Mouse (Mus musculus) 3134 (cell line): Measurements from ENCODE around the gene Miga1.

ENCODE experiments used
- DNase-seq: peaks from one replicate; pipeline ENCODE4 v3.0.0-alpha.2; 2011; ENCODE audit warnings: low spot score; ENCODE audit not compliant: insufficient read length; ENCODE audit errors: extremely low read depth

Miga1 gene

DNA sequence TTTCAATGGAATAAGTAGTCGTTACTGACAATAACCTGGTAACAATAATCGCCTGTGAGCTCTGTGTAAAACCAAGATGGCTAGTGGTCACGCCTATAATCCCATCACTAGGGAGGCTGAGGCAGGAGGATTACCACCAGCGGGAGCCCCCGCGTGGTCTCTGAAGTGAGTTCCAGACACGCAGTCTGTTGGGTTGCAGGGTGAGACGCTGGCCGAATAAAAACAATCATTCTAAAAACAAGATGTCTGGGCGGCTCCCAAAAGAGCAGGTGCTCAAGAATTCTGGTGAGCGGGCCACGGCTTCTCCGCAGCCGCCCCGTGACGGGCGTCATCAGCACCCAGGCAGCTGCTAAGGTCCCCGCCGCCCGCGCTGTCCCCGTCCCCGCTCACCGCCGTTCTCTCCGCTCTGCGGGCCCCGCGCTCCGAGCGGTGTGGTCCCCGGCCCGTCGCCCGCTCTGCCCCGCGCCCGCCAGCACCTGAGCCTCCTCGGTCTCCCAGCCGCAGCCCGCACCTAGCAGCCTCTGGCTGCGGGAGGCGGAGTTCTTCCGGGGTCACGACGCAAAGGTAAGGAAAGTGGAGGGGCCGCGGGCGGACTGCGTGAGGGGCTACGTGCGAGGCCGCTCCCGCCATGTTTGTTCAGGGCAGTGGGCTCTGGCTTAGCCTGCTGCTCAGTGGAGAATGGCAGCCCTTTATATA is at the start of gene Miga1:
Gene Miga1 (minus strand): TSS at position 546 of the 696 bp plus-strand sequence.
- no peak for DNase-seq

DNA sequence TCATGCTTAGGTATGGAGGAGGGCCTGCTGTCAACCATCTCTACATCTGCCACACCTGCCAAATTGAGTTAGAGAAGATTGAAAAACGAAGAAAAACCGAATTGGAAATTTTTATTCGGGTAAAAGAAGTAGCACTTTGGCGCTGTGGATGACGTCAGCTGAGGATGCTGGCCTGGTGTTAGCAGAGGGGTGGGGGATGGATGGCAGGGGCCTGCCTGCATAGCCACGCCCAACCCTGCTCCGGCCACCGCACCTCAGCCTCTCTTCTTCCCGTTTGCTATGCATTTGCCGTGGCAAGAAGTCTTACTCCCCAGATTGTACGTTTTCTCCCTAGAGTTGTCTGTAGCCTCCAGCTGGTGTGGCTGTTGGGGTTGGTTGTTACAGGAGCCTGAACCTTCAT is 43.9 kb upstream of the Miga1 start:
- DNase-seq = no peak

DNA sequence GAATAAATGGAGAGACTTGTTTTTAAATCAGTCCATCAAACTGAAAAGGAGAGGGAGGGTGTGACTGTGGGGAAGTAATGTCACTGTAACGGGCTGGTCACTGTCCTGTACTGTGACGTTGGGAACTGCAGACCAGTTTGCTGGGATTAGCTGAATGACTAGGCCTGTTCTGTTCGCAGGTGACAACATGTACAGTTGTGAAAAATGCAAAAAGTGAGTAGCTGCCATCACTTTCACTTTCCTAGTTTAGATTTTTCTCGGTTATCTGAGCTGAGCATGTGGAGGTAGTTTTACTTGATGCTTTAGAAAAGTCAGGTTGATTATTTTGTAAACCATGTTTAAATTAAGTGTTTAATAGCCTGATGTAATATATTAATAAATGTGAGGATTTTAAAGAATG is 35.9 kb upstream of the Miga1 start:
- DNase-seq = no peak

DNA sequence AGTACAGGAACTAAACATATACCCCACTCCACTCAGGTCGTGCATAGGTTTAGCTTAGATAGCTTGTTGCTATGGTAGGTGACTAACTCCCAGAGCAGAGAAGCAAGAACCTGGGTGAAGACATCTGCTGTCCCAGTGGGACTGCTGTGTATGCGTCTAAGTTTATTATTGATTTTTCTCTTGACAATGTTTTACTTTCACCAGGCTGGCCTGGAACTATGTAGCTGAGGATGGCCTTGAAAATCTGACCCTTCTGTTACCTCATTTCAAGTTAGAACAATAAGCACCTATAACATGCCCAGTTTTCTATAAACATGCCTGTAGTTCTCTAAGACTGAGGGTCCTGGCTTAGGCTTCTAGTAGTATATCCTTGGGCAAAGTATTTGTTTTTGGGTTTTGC is 24.0 kb upstream of the Miga1 start:
- DNase-seq = no peak

DNA sequence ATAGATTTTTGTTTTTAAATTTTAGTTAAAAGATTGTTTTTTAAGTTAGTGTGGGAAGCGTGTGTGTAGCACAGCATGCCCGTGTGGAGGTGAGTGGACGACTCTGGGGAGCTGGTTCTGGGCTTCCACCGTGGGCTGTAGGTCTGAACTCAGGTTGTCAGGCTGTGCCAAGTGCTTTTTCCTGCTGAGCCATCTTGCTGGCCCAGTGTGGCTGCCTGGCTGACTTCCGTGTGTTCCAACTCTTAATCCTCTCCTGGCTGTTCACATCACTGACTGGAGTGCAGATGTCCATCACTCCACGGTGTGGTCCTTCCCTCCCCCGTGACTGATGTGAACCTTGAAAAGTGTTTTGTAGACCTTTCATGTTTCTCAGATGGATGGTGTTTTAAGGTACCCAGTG is 18.9 kb upstream of the Miga1 start:
- no peak for DNase-seq

GRCm38 (mm10) chr3:152356751-152357150 is 16.5 kb upstream of the Miga1 start:
- DNase-seq = no peak

GRCm38 (mm10) chr3:152355361-152355760 is 15.2 kb upstream of the Miga1 start:
- no peak for DNase-seq

- DNase-seq = no peak
These were observed 13.4 kb upstream of the Miga1 start for GRCm38 (mm10) chr3:152353434-152354177.

GRCm38 (mm10) chr3:152352289-152352688 is 12.1 kb upstream of the Miga1 start:
- no peak for DNase-seq

GRCm38 (mm10) chr3:152350966-152351365 is 10.8 kb upstream of the Miga1 start:
- no peak for DNase-seq

- DNase-seq = no peak
These were observed 10.2 kb upstream of the Miga1 start for GRCm38 (mm10) chr3:152350431-152350830.

GRCm38 (mm10) chr3:152348011-152348830 is 8.0 kb upstream of the Miga1 start:
- no peak for DNase-seq

GRCm38 (mm10) chr3:152347227-152347626 is 7.0 kb upstream of the Miga1 start:
- no peak for DNase-seq

DNA sequence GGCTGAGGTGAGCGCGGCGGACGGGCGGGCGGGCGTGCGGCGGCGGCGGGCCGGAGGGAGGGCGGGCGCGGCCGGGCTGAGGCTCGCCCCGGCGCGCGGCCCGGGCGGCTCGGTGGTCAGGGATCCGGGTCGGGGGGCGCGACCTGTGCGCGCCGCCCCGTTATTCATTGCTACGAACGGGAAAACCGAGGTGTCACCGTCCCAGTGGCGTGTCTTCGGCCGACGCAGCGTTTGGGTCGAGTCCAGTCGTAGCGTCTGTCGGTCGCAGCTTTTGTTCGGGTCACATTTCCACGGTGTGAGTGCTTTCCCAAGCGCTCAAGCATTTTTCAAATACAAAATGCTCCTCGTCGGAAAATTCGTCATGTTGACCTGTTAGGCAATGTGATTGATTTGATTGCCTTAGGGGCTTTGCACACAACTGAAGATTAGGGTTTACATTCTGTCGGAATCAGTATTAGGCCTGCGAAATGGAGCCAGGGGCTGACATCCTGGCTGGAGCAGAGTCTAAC is 6.5 kb upstream of the Miga1 start:
- DNase-seq = peak; percentile 59

DNA sequence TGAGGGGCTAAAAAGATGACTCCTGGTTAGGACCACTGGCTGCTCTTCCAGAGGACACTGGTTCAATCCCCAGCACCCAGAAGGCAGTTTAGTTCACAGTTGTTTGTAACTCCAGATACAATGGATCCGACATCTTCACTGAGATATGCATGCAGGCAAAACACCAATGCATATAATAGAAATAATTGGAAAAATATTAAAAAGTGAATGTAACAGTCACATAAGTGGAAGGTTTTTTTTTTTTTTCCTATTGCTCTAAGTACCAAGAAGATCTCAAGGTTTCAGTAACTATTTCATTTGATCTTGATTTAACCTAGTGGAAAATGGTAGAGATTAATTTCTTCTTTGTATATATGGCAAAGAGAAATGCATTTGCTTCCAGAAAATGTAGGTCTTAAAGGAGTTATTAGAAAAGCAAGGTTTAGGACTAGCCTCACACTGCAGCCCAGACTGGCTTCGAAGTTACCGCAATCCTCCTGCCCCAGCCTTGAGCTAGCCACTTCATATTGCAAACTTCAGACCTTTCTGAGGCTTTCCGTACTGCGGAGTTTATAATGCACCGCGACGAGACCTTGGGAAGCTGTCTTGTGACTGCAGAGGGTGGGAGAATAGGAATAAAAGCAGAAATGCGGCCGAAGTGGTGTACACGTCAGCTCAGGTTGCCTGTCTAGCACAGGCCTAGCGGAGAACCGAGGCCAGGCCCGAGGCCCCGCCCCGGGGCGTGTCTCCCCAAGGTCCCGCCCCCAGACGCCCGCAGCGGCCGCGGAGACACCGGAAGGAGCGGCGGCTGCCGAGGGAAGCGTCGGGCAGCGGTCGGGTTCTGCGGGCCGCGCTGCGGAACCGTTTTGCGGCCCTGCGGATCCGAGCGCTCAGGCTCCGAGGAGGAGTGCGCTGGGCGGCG is 5.8 kb upstream of the Miga1 start, which contains the start of gene Usp33:
Gene Usp33 (plus strand): TSS at position 747 of the 901 bp plus-strand sequence.
- peak; percentile 94 for DNase-seq

DNA sequence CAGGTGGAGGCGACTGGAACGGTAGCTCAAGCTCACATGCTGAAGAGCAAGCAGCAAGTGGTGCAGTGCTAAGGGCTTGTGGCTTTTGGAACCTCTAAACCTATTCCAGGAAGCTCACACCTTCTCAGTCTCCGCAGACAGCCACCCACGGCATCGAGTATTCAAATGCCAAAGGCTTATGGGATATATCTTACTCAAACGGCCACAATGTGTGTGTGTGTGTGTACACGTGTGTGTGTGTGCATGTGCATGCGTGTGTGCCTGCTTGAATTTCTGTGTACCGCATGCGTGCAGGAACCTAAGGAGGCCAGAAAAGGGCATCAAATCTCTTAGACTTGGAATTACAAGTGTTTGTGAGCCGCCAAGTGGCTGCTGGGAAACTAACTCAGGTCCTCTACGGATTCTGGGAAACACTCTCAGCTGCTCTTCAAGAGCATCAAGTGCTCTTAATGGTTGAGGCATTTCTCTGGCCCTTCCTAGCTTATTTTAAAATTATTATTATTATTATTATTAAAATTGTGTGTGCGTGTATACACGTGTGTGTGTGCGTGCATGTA is 2.8 kb upstream of the Miga1 start:
- no peak for DNase-seq

- no peak for DNase-seq
These were observed 4.1 kb downstream of the Miga1 start for GRCm38 (mm10) chr3:152336085-152336484.

- no peak for DNase-seq
These were observed 6.6 kb downstream of the Miga1 start for GRCm38 (mm10) chr3:152333641-152334040.

- no peak for DNase-seq
These were observed 7.5 kb downstream of the Miga1 start for GRCm38 (mm10) chr3:152332545-152333300.
